Mouse (Mus musculus) midbrain, embryonic 15.5 days (tissue): ENCODE data around the gene Dync1h1. TPM values are rescaled to one million over a fixed set of nuclear protein-coding genes. Genes with fewer than 3 reads are reported as not detected.

ENCODE experiments used
- ATAC-seq: fragments of 200-750 bp; cut with Nextera tagmentation; replicated peaks from 2 replicates; pipeline ENCODE4 v1.8.0; 2017; ENCODE audit warnings: moderate TSS enrichment
- H3K27ac ChIP-seq: fragments of 300-500 bp; sonication (generic); 2 replicates; pipeline ENCODE4 v1.5.1; 2015; ENCODE audit warnings: mild to moderate bottlenecking, inconsistent platforms
- H3K27me3 ChIP-seq: fragments of 300-500 bp; sonication (generic); replicated peaks from 2 replicates; pipeline ENCODE4 v1.6.1; 2015; ENCODE audit warnings: inconsistent platforms
- H3K36me3 ChIP-seq: fragments of 300-500 bp; sonication (generic); replicated peaks from 2 replicates; pipeline ENCODE4 v1.6.1; 2015; ENCODE audit warnings: inconsistent platforms
- H3K4me1 ChIP-seq: fragments of 300-500 bp; sonication (generic); 2 replicates; pipeline ENCODE4 v1.6.1; 2015; ENCODE audit warnings: inconsistent platforms
- H3K4me2 ChIP-seq: fragments of 300-500 bp; sonication (generic); 2 replicates; pipeline ENCODE4 v1.6.1; 2015; ENCODE audit warnings: inconsistent platforms, mild to moderate bottlenecking, moderate library complexity
- H3K4me3 ChIP-seq: fragments of 300-500 bp; sonication (generic); 2 replicates; pipeline ENCODE4 v1.5.1; 2015; ENCODE audit warnings: mild to moderate bottlenecking, inconsistent platforms
- H3K9ac ChIP-seq: fragments of 300-500 bp; sonication (generic); 2 replicates; pipeline ENCODE4 v1.6.1; 2015; ENCODE audit warnings: mild to moderate bottlenecking, inconsistent platforms
- H3K9me3 ChIP-seq: fragments of 300-500 bp; sonication (generic); 2 replicates; pipeline ENCODE4 v1.6.1; 2016; ENCODE audit warnings: inconsistent platforms
- WGBS: fragments of 180-500 bp; shearing (Covaris S2); methylation state at CpG from one replicate; pipeline ENCODE4 v1.1.7; 2015; ENCODE audit warnings: mixed read lengths; 5-methylcytosine and 5-hydroxymethylcytosine counted together
- polyA plus RNA-seq: library from polyadenylated mRNA; unstranded; fragments of >200 nt; fragmentation: Nextera tagmentation; extraction: Ambion mirVana; gene quantifications from 2 replicates; pipeline ENCODE4 v1.2.1, GENCODE M21; 2015

Dync1h1 gene
- polyA plus RNA-seq, 1 experiment from 2014 or later = 93.3 TPM

DNA sequence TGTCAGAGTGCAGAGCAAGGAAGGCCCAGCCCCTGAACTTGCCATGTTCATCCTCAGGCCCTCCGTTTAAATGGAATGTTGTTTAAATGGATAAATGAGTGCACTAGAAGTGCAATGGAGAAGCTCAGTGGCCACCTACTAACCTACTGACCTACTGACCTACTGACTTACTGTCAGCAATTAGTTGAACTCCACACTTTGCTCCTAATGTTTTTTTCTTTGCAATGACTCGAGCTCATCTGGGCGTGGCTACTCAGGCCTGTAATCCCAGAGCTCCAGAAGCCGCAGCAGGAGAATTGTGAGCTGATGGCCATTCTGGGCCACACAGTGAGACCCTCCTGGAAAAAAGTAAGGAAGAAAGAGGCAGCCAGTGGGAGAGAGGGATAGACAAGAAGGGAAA is 25.3 kb upstream of the Dync1h1 start:
- Histone ChIP-seq H3K36me3 (peaks cover 8% of the 10 kb centered on the region; the same call in 1 of the 2 replicates), H3K27ac (no peak overlapping the region), H3K4me1 (no peaks in the 10 kb centered on the region), H3K27me3 (no peaks in the 10 kb centered on the region), H3K9me3 (no peaks in the 10 kb centered on the region), H3K4me3 (no peak overlapping the region), H3K9ac (no peak overlapping the region), H3K4me2 (no peak overlapping the region)
- WGBS = 69% methylated on average over 4 of the region's 4 CpGs
- no peak for ATAC-seq

DNA sequence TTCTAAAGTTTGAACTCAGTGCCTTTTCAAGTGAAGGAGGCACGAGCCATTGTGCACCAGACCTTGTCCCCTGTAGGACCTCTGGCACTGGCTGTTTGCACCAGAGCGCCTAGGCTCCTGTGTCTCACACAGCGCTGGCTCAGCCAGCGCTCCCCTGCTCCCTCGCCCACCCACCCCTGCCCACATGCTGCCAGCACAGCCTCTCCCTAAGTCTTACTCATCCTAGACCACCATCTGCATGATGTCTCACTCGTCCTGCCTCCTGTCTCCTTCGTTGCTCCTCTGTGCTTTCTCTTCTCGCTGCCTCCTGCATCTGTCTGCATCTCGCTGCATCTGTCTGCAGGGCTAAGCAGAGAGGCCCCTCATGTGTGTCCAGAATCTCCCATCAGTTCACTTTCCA is 22.9 kb upstream of the Dync1h1 start:
- no peaks in the 10 kb centered on the region for H3K27me3 ChIP-seq
- no peak for ATAC-seq
- H3K4me1 ChIP-seq = no peaks in the 10 kb centered on the region
- no peak overlapping the region for H3K4me3 ChIP-seq
- H3K4me2 ChIP-seq = no peak overlapping the region
- no peak overlapping the region for H3K9ac ChIP-seq
- no peaks in the 10 kb centered on the region for H3K9me3 ChIP-seq
- 87% methylated on average over 9 of the region's 9 CpGs for WGBS
- peaks cover 4% of the 10 kb centered on the region; the same call in 1 of the 2 replicates for H3K36me3 ChIP-seq
- no peak overlapping the region for H3K27ac ChIP-seq

DNA sequence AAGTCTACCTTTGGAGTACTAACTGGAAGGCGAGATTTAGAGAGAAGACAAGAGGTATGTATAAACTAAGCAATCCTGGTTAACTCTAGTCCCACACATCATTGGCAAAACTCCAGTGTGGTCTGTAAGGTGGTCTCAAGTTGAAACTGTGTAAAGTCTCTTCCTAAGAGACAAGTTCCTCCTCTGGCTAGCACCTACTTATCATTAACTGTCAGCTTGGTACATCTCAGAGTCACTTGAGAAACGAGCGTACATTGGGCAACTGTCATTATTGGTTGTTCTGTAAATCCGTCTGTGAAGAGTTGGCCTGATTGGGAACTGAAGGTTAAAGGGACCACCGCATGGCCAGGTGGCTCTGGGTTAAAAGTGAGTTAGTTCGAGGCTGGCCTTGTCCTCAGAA is 12.6 kb upstream of the Dync1h1 start:
- peaks cover 17% of the 10 kb centered on the region for H3K4me1 ChIP-seq
- H3K9me3 ChIP-seq = no peaks in the 10 kb centered on the region
- H3K27me3 ChIP-seq = no peaks in the 10 kb centered on the region
- H3K9ac ChIP-seq = no peak overlapping the region
- no peaks in the 10 kb centered on the region for H3K36me3 ChIP-seq
- no peak overlapping the region for H3K4me2 ChIP-seq
- 85% methylated on average over 6 of the region's 6 CpGs for WGBS
- H3K27ac ChIP-seq = no peak overlapping the region
- ATAC-seq = no peak
- H3K4me3 ChIP-seq = no peak overlapping the region

DNA sequence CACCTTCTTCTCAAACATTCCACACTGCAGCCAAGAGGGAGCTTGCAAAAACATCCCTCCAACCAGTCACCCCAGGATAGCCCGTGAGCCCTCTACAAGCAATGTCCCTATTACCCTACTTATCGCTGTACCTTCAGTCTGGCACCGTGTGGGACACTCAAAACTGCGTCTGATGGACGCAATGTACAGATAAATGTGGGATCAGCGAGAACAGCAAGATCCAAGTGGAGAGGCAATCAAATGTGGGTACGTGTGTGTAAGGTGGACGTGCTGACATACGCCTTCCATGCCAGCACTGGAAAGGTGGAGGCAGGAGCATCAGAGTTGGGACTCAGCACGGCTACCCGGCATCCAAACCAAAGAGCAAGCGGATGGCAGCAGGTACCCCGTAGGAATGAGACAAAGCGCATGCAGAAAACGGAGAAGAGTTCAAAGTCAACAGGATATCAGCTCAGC is 10.4 kb upstream of the Dync1h1 start:
- Histone ChIP-seq H3K4me2 (peak overlapping the region; percentile 95), H3K36me3 (no peaks in the 10 kb centered on the region), H3K9me3 (no peaks in the 10 kb centered on the region), H3K9ac (peak overlapping the region; percentile 85), H3K4me1 (peaks cover 17% of the 10 kb centered on the region), H3K27ac (peak overlapping the region; percentile 99), H3K27me3 (no peaks in the 10 kb centered on the region), H3K4me3 (peak overlapping the region; percentile 90)
- ATAC-seq = peak; percentile 69
- WGBS = 2% methylated on average over 15 of the region's 15 CpGs

DNA sequence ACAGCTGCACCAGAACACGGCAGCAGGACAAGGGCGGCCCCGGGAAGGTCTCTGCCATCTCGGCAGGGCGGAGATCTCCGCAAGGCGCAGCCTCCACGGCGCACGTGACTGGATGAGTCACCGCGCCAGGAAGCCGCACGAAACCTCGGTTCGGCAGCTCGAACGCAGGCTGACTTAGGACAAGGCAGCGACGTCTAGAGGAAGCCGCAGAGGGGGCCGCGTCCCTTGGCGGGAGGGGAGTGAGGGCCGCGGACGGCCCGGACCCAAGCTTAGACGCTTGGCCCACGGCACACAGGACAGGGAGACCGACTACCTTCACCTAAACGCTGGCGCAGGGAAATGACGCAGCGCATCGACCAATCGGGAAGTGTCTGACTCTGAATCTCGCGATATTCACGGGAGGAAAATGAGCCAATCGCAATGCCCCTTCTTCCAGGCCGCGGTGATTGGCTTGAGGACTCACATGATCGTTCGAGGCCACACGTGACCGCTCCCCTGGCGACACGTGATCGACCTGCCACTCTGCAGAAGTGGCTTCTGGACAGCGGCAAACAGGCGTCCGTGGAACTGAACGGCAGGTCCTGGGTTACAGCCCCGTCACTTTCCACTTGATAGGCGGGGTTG is 9.9 kb upstream of the Dync1h1 start:
- Histone ChIP-seq H3K9me3 (no peaks in the 10 kb centered on the region), H3K9ac (peak overlapping the region; percentile 85), H3K4me1 (peaks cover 17% of the 10 kb centered on the region), H3K4me2 (peak overlapping the region; percentile 95), H3K36me3 (no peaks in the 10 kb centered on the region), H3K4me3 (peak overlapping the region; percentile 90), H3K27ac (peak overlapping the region; percentile 99), H3K27me3 (no peaks in the 10 kb centered on the region)
- ATAC-seq = peak; percentile 97
- under 1% methylated on average over 56 of the region's 56 CpGs for WGBS

DNA sequence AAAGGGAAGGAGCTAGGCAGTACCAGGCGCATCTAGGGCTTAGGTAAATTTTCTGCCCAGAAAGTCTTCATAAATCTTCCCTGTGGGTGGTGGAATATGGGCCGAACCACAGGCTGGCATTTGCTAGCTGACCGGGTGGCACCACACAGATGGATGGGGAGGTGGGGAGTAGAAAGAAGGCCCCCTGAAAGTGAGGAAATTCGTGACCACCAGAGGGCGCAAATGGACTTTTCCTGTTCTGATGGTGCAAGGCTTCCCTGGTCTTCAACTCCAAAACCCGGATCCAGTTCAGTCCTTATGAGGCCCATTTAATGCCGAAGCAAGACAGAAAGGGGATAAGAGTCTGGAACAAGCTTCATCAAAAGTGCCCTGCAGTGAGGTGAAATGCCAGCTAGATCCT is 2.7 kb upstream of the Dync1h1 start:
- Histone ChIP-seq H3K36me3 (no peaks in the 10 kb centered on the region), H3K9ac (no peak overlapping the region), H3K9me3 (no peaks in the 10 kb centered on the region), H3K27ac (no peak overlapping the region), H3K4me2 (no peak overlapping the region; the same call in 1 of the 2 replicates), H3K27me3 (0 out of 2 replicates have a peak, but pooled peaks cover 6% of the 10 kb centered on the region), H3K4me3 (no peak overlapping the region), H3K4me1 (peaks cover 22% of the 10 kb centered on the region)
- WGBS = 7% methylated on average over 7 of the region's 7 CpGs
- ATAC-seq = no peak

DNA sequence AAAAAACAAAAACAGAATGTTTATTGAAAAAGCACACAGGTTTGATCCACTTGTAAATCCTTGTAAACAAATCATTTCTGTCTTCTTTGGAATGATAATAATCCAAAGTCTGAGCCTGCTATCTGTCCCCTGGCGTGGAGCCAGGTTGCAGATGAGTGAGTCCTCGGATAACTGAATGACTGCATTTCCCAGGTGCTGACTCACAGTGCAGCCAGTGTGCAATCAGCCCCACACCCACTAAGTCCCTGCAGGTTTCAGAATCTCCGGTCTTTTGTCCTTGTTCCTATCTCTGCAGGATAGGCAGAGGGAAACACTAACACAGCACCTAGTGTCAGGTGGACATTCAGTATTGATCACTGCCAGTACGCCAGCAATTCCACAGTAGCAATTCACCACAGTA is 1.5 kb upstream of the Dync1h1 start:
- 75% methylated on average over 4 of the region's 4 CpGs for WGBS
- Histone ChIP-seq H3K4me3 (no peak overlapping the region), H3K27me3 (0 out of 2 replicates have a peak, but pooled peaks cover 6% of the 10 kb centered on the region), H3K9me3 (no peaks in the 10 kb centered on the region), H3K4me1 (peaks cover 35% of the 10 kb centered on the region), H3K9ac (no peak overlapping the region), H3K27ac (no peak overlapping the region), H3K36me3 (no peaks in the 10 kb centered on the region), H3K4me2 (peak overlapping the region; percentile 72; the same call in 1 of the 2 replicates)
- no peak for ATAC-seq

DNA sequence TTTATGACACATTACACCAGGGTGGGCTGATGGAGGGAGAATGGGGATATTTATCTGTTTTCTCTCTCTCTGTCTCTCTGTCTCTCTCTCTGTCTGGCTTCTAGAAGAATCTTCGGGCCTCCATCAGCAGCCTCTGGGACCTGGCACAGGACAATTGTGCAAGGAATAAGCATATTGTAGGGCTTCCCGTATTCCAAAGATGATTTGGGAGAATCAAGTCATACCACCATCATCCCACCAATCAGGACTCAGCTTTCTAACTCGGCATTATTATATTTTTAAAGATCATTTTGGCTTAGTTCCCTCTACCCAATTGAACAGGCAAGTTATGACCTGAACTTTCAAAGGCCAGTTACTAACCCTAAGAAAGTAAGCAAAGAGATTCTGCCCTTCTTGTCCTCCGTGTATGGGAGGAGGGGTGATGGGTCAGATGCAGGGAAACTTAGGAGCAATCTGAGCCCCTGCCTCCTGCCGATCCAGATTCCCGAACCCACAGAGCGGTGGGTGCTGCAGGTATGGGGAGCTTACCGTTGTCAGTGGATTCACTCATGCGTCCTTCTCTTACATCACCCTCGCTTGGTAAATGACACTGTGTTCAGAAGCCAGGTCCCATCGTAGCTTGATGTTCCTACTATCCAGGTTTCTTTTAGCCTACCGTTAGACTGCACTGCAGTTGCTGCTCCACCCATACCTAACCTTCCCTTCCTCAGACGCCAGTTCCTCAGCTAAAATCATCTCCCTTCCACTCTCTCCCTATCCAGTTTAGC is 844 bp upstream of the Dync1h1 start:
- 56% methylated on average over 13 of the region's 13 CpGs for WGBS
- ATAC-seq = no peak; the same call in 1 of the 2 replicates
- peak overlapping the region; percentile 33; the same call in 1 of the 2 replicates for H3K9ac ChIP-seq
- peaks cover 41% of the 10 kb centered on the region for H3K4me1 ChIP-seq
- H3K27me3 ChIP-seq = 0 out of 2 replicates have a peak, but pooled peaks cover 6% of the 10 kb centered on the region
- H3K9me3 ChIP-seq = no peaks in the 10 kb centered on the region
- H3K36me3 ChIP-seq = no peaks in the 10 kb centered on the region
- H3K4me2 ChIP-seq = peak overlapping the region; percentile 72
- no peak overlapping the region for H3K27ac ChIP-seq
- peak overlapping the region; percentile 90 for H3K4me3 ChIP-seq

DNA sequence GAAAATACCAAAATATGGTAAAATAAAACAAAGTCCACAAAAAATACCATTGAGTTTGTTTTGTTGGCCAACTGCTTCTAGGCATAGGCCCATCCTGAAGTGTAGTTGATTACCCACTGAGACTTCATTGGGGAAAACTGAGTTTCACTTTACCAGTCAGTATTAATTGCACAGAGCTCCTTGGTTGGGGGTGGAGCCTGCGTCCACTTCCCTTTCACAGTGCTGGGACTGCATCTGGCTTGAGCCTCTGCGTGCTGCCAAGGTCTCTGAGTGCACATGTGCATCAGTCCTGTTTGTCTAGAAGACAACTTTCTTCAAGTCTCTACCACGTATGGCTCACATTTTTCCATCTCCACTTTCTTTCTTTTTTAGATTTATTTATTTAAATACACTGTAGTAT is 4.9 kb downstream of the Dync1h1 start:
- ATAC-seq = no peak
- Histone ChIP-seq H3K27me3 (no peaks in the 10 kb centered on the region), H3K27ac (no peak overlapping the region), H3K4me1 (peaks cover 36% of the 10 kb centered on the region), H3K36me3 (no peaks in the 10 kb centered on the region), H3K4me2 (no peak overlapping the region), H3K4me3 (no peak overlapping the region), H3K9ac (no peak overlapping the region), H3K9me3 (no peaks in the 10 kb centered on the region)
- 95% methylated on average over 3 of the region's 3 CpGs for WGBS

DNA sequence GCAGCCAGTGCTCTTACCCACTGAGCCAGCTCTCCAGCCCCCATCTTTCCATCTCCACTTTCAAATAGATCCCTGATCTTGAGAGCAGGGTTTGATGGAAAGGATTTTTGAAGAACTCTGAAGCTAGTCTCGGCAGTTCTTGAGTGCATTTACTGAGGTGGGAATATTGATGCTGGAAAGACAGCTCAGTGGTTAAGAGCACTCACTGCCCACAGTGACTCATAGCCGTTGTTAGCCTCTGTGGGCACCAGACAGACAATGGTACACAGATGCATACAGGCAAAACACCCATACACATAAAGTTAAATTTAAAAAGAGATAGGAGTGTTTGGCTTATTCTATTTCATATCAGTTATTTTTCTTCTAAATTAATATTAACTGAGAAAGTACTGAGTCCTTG is 5.4 kb downstream of the Dync1h1 start:
- ATAC-seq = no peak
- Histone ChIP-seq H3K9ac (no peak overlapping the region), H3K9me3 (no peaks in the 10 kb centered on the region)

DNA sequence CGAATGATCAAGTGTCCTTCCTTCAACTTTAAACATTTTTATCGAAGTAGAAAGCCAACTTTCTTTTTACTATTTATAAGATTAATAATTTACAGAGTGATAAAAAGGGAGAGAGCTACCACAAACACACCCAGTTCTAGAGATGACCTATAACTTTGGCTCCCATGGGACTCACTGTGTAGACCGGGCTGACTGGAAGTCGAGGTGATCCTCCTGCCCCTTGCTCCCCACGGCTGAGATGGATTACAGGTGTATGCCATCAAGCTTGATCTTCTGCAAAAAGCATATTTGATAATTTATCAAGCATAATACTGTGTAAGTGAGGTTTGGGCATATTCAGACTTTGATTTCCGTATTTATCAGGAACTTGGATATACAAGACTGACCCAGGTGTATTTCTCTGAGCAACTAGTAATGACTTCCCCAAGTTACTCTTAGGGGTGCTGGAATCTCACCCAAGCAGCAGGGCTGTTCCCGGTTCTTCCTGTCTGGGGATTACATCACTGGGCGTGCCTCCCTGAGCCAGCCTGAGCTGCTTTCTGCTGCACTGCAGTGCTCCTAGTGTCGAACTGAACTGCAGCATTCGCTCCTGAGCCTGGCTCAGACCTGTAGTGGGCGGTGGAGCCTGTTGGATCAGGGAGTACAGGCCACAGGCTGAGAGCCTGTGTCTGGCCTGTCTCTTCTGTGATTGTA is 7.4 kb downstream of the Dync1h1 start:
- no peaks in the 10 kb centered on the region for H3K9me3 ChIP-seq
- H3K4me2 ChIP-seq = no peak overlapping the region
- 72% methylated on average over 11 of the region's 11 CpGs for WGBS
- peaks cover 12% of the 10 kb centered on the region; the same call in 1 of the 2 replicates for H3K36me3 ChIP-seq
- no peaks in the 10 kb centered on the region for H3K27me3 ChIP-seq
- H3K9ac ChIP-seq = no peak overlapping the region
- H3K4me1 ChIP-seq = peaks cover 21% of the 10 kb centered on the region
- H3K4me3 ChIP-seq = no peak overlapping the region
- ATAC-seq = no peak
- no peak overlapping the region for H3K27ac ChIP-seq

More for the DNA sequence above, 5.4 kb downstream of the Dync1h1 start:
- Histone ChIP-seq H3K27ac (no peak overlapping the region), H3K4me2 (no peak overlapping the region), H3K36me3 (no peaks in the 10 kb centered on the region), H3K4me1 (peaks cover 36% of the 10 kb centered on the region), H3K4me3 (no peak overlapping the region), H3K27me3 (no peaks in the 10 kb centered on the region)
- WGBS = 88% methylated on average over 2 of the region's 2 CpGs

DNA sequence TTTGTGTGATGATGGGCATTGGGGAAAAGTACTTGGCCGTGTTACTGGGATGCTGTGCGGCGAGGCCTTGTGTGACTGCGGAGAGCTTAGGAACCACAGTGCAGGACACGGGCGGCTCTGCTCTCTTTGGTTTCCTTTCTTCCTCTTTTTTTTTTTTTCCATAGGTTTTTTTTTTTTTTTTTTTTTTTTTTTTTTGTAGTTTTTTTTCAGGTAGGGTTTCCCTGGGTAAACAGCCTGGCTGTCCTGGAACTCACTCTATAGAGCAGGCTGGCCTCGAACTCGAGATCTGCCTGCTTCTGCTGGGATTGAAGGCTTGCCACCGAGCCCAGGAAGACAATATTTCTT is 7.9 kb downstream of the Dync1h1 start:
- H3K27ac ChIP-seq = no peak overlapping the region
- no peaks in the 10 kb centered on the region for H3K27me3 ChIP-seq
- H3K9ac ChIP-seq = no peak overlapping the region
- H3K4me3 ChIP-seq = no peak overlapping the region
- no peak for ATAC-seq
- H3K9me3 ChIP-seq = no peaks in the 10 kb centered on the region
- H3K36me3 ChIP-seq = peaks cover 17% of the 10 kb centered on the region
- 92% methylated on average over 9 of the region's 9 CpGs for WGBS
- peaks cover 16% of the 10 kb centered on the region for H3K4me1 ChIP-seq
- no peak overlapping the region for H3K4me2 ChIP-seq
